Mouse (Mus musculus) neural tube, embryonic 11.5 days (tissue): ENCODE data around the gene Gm11034. TPM values are rescaled to one million over a fixed set of nuclear protein-coding genes. Genes with fewer than 3 reads are reported as not detected.
A peak's percentile ranks its signal among the peaks of the same experiment; 100 is the strongest.

ENCODE experiments used
- ATAC-seq: fragments of 200-750 bp; cut with Nextera tagmentation; 2 replicates; pipeline ENCODE4 v1.8.0; 2017; ENCODE audit warnings: moderate number of reproducible peaks, mild to moderate bottlenecking, moderate TSS enrichment, moderate library complexity; ENCODE audit not compliant: insufficient read depth, low FRiP score, low TSS enrichment
- DNase-seq: peaks from one replicate; pipeline ENCODE4 v3.0.0-alpha.2; 2015; ENCODE audit warnings: low spot score
- H3K27ac ChIP-seq: fragments of 300-500 bp; sonication (generic); 2 replicates; pipeline ENCODE4 v1.5.1; 2014; ENCODE audit warnings: low read depth, mild to moderate bottlenecking, low read length
- H3K27me3 ChIP-seq: fragments of 300-500 bp; sonication (generic); 2 replicates; pipeline ENCODE4 v1.6.1; 2014; ENCODE audit warnings: mild to moderate bottlenecking, low read length, mixed read lengths; ENCODE audit not compliant: control insufficient read depth, insufficient read depth
- H3K36me3 ChIP-seq: fragments of 300-500 bp; sonication (generic); 2 replicates; pipeline ENCODE4 v1.6.1; 2014; ENCODE audit warnings: mild to moderate bottlenecking, low read length, moderate library complexity, mixed read lengths; ENCODE audit not compliant: control insufficient read depth, insufficient read depth
- H3K4me1 ChIP-seq: fragments of 300-500 bp; sonication (generic); 2 replicates; pipeline ENCODE4 v1.6.1; 2014; ENCODE audit warnings: low read length, mixed read lengths; ENCODE audit not compliant: control insufficient read depth, insufficient read depth
- H3K4me2 ChIP-seq: fragments of 300-500 bp; sonication (generic); 2 replicates; pipeline ENCODE4 v1.6.1; 2014; ENCODE audit warnings: low read depth, mild to moderate bottlenecking, moderate library complexity
- H3K4me3 ChIP-seq: fragments of 300-500 bp; sonication (generic); 2 replicates; pipeline ENCODE4 v1.5.1; 2014; ENCODE audit warnings: low read depth, low read length
- H3K9ac ChIP-seq: fragments of 300-500 bp; sonication (generic); 2 replicates; pipeline ENCODE4 v1.6.1; 2014; ENCODE audit warnings: mild to moderate bottlenecking, low read length
- H3K9me3 ChIP-seq: fragments of 300-500 bp; sonication (generic); 2 replicates; pipeline ENCODE4 v1.6.1; 2016; ENCODE audit warnings: low read length; ENCODE audit not compliant: control insufficient read depth
- WGBS: fragments of 180-500 bp; shearing (Covaris S2); extraction: QIAGEN DNeasy Blood & Tissue Kit; methylation state at CpG from one replicate; pipeline ENCODE4 v1.1.7; 2014; 5-methylcytosine and 5-hydroxymethylcytosine counted together
- polyA plus RNA-seq: library from polyadenylated mRNA; unstranded; fragments of >200 nt; fragmentation: Nextera tagmentation; extraction: Ambion mirVana; gene quantifications from 2 replicates; pipeline ENCODE4 v1.2.1, GENCODE M21; 2014

Gm11034 gene
- not detected in 2 replicates for polyA plus RNA-seq

- H3K9ac ChIP-seq: no peak within 1 kb of the TSS
- no peak within 1 kb of the TSS for H3K4me3 ChIP-seq
- H3K4me1 ChIP-seq: no peaks in the 10 kb centered on the region
- 82% methylated on average over 4 of the region's 4 CpGs for WGBS
- no peak within 1 kb of the TSS for H3K27ac ChIP-seq
- no peaks in the 10 kb centered on the region for H3K27me3 ChIP-seq
- no peak within 1 kb of the TSS for H3K4me2 ChIP-seq
- no peaks in the 10 kb centered on the region for H3K36me3 ChIP-seq
- no peak for ATAC-seq
- H3K9me3 ChIP-seq: no peaks in the 10 kb centered on the region
- no peak for DNase-seq
These were observed at the start of gene Gm11034 for GRCm38 (mm10) chr8:72213536-72213935. TSS of gene Gm11034 (minus strand) at chr8:72213636.

- 89% methylated on average over 2 of the region's 2 CpGs for WGBS
- no peak overlapping the region for H3K4me3 ChIP-seq
These were observed 49.3 kb upstream of the Gm11034 start for GRCm38 (mm10) chr8:72262756-72263155.

GRCm38 (mm10) chr8:72261872-72262271 is 48.4 kb upstream of the Gm11034 start:
- Histone ChIP-seq H3K36me3 (no peaks in the 10 kb centered on the region), H3K9me3 (no peaks in the 10 kb centered on the region), H3K9ac (no peak overlapping the region), H3K4me2 (no peak overlapping the region), H3K27ac (no peak overlapping the region), H3K27me3 (no peaks in the 10 kb centered on the region), H3K4me3 (no peak overlapping the region), H3K4me1 (no peaks in the 10 kb centered on the region)
- WGBS: 46% methylated on average over 5 of the region's 5 CpGs
- ATAC-seq: no peak
- DNase-seq: no peak

More at GRCm38 (mm10) chr8:72262756-72263155, 49.3 kb upstream of the Gm11034 start:
- H3K27me3 ChIP-seq: no peaks in the 10 kb centered on the region
- no peak for ATAC-seq
- H3K4me1 ChIP-seq: no peaks in the 10 kb centered on the region
- H3K36me3 ChIP-seq: no peaks in the 10 kb centered on the region
- H3K4me2 ChIP-seq: no peak overlapping the region
- DNase-seq: no peak
- no peak overlapping the region for H3K27ac ChIP-seq
- no peaks in the 10 kb centered on the region for H3K9me3 ChIP-seq
- no peak overlapping the region for H3K9ac ChIP-seq

DNA sequence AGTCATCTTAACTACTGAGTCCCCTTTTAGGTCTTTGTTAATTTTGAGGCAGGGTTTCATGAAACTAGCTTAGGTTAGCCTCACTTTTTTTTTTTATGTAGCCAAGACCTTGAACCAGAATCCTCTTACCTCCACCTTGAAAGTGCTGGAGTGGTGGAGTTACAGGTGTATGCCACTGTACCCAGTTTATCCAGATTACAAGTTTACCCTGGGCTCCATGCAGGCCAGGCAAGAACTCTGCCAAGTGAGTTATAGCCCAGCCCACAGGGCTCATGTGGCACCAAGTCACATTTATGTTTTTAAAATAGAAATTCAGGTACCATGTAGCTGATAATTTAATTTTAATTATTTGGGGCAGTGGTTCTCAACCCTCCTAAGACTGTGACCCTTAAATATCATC is 48.0 kb upstream of the Gm11034 start:
- no peak for ATAC-seq

GRCm38 (mm10) chr8:72261019-72261418 is 47.6 kb upstream of the Gm11034 start:
- Histone ChIP-seq H3K9ac (no peak overlapping the region), H3K27me3 (no peaks in the 10 kb centered on the region), H3K4me2 (no peak overlapping the region), H3K36me3 (0 out of 2 replicates have a peak, but pooled peaks cover under 1% of the 10 kb centered on the region), H3K27ac (no peak overlapping the region), H3K9me3 (no peaks in the 10 kb centered on the region), H3K4me3 (no peak overlapping the region), H3K4me1 (no peaks in the 10 kb centered on the region)
- WGBS: 38% methylated on average over 2 of the region's 2 CpGs
- peak; percentile 67 for DNase-seq
- no peak for ATAC-seq

More for the DNA sequence above, 48.0 kb upstream of the Gm11034 start:
- no peaks in the 10 kb centered on the region for H3K36me3 ChIP-seq
- H3K4me3 ChIP-seq: no peak overlapping the region
- no peak overlapping the region for H3K9ac ChIP-seq
- no peaks in the 10 kb centered on the region for H3K27me3 ChIP-seq
- H3K4me2 ChIP-seq: no peak overlapping the region
- no peak overlapping the region for H3K27ac ChIP-seq
- DNase-seq: no peak
- H3K9me3 ChIP-seq: no peaks in the 10 kb centered on the region
- H3K4me1 ChIP-seq: no peaks in the 10 kb centered on the region

GRCm38 (mm10) chr8:72260585-72260984 is 47.1 kb upstream of the Gm11034 start:
- ATAC-seq (no peak), DNase-seq (no peak)
- WGBS: 72% methylated on average over 4 of the region's 4 CpGs
- Histone ChIP-seq H3K27me3 (no peaks in the 10 kb centered on the region), H3K4me3 (no peak overlapping the region), H3K4me2 (no peak overlapping the region), H3K27ac (no peak overlapping the region), H3K9me3 (no peaks in the 10 kb centered on the region), H3K36me3 (0 out of 2 replicates have a peak, but pooled peaks cover 3% of the 10 kb centered on the region), H3K4me1 (no peaks in the 10 kb centered on the region), H3K9ac (no peak overlapping the region)

DNA sequence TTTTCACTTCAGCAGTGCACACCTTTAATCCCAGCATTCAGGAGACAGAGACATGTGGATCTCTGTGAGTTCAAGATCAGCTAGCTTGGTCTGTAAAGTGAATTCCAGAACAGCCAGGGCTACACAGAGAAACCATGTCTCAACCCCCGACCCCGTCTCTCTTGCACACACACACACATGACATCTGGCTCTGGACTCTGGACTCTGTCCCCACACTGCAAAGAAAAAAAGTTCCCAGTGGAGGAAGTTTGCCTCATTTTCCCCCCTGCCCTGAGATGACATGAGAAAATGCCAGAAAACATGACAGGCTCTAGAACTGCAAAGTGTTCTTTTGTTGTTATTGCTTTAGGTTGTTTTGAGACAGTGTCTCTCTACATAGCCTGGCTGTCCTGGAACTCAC is 46.4 kb upstream of the Gm11034 start:
- no peaks in the 10 kb centered on the region for H3K9me3 ChIP-seq
- no peak overlapping the region for H3K4me3 ChIP-seq
- H3K36me3 ChIP-seq: 0 out of 2 replicates have a peak, but pooled peaks cover 3% of the 10 kb centered on the region
- WGBS: 74% methylated on average over 2 of the region's 2 CpGs
- no peak overlapping the region for H3K27ac ChIP-seq
- no peak for ATAC-seq
- H3K27me3 ChIP-seq: no peaks in the 10 kb centered on the region
- H3K4me1 ChIP-seq: no peaks in the 10 kb centered on the region
- no peak for DNase-seq
- H3K9ac ChIP-seq: no peak overlapping the region
- H3K4me2 ChIP-seq: no peak overlapping the region

DNA sequence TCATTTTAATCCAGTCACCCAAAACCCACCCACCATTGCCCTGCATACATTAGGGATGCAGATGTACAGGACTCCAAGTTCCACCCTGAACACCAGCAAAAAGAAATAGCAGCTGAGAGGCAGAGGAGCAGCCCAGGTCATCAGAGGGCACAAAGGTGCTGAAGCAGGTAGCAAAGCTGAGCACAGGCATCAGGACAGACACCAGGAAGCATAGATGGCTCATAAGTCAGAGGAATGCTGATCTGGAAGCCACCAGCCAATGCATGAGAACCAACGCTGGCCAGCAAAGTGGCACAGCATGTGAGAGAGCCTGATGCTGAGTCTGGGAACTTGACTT is 44.4 kb upstream of the Gm11034 start:
- H3K27ac ChIP-seq: no peak overlapping the region
- no peak for DNase-seq
- H3K4me1 ChIP-seq: no peaks in the 10 kb centered on the region
- ATAC-seq: no peak
- 89% methylated on average over 1 of the region's 1 CpGs for WGBS
- 0 out of 2 replicates have a peak, but pooled peaks cover 3% of the 10 kb centered on the region for H3K36me3 ChIP-seq
- no peak overlapping the region for H3K9ac ChIP-seq
- H3K4me3 ChIP-seq: no peak overlapping the region
- H3K9me3 ChIP-seq: no peaks in the 10 kb centered on the region
- no peaks in the 10 kb centered on the region for H3K27me3 ChIP-seq
- no peak overlapping the region for H3K4me2 ChIP-seq

- ATAC-seq (no peak), DNase-seq (peak; percentile 63)
- H3K9ac ChIP-seq: no peak overlapping the region
- no peak overlapping the region for H3K4me2 ChIP-seq
- 0 out of 2 replicates have a peak, but pooled peaks cover 3% of the 10 kb centered on the region for H3K36me3 ChIP-seq
- H3K4me1 ChIP-seq: no peaks in the 10 kb centered on the region
- 48% methylated on average over 7 of the region's 7 CpGs for WGBS
- no peaks in the 10 kb centered on the region for H3K9me3 ChIP-seq
- no peak overlapping the region for H3K27ac ChIP-seq
- H3K27me3 ChIP-seq: no peaks in the 10 kb centered on the region
- no peak overlapping the region for H3K4me3 ChIP-seq
These were observed 43.9 kb upstream of the Gm11034 start for GRCm38 (mm10) chr8:72257171-72257901.
